Mouse (Mus musculus): ENCODE data around the gene Ncam1. TPM values are rescaled to one million over a fixed set of nuclear protein-coding genes. Genes with fewer than 3 reads are reported as not detected.

The Ncam1 gene
- total and polyA plus RNA-seq, 3 experiments: 4.1 to 5.4 (median 4.7) TPM

- TF ChIP-seq EP300 (IDR thresholded peaks at IDR 0.05; ENCODE audit: insufficient read depth, low read depth, low read length): no peak
- TF ChIP-seq POLR2A (IDR thresholded peaks at IDR 0.05; ENCODE audit: insufficient read depth, low read depth, low read length): no peak
- TF ChIP-seq CTCF (IDR thresholded peaks at IDR 0.05): no peak
- Histone ChIP-seq H3K4me3 (no peak overlapping the region), H3K79me2 (replicated peaks; ENCODE audit: control insufficient read depth, insufficient read depth, low read length) (no peaks in the 10 kb centered on the region), H3K27ac (no peak overlapping the region), H3K36me3 (ENCODE audit: control insufficient read depth, insufficient read depth, low read length) (no peaks in the 10 kb centered on the region), H3K27me3 (ENCODE audit: control insufficient read depth, insufficient read depth, low read length) (no peaks in the 10 kb centered on the region), H3K4me1 (ENCODE audit: control insufficient read depth, insufficient read depth, low read length) (no peaks in the 10 kb centered on the region), H3K9ac (ENCODE audit: low read depth, low read length) (no peak overlapping the region)
- DNase-seq: no peak
- intact Hi-C loops (cut with DNase I): no loop called here
- WGBS: 89% methylated on average over 3 of the region's 3 CpGs
Measured at GRCm38 (mm10) chr9:49654470-49654869, 144.3 kb downstream of the Ncam1 start.

GRCm38 (mm10) chr9:49653478-49654245, 145.1 kb downstream of the Ncam1 start:
- H3K9ac ChIP-seq (ENCODE audit: low read depth, low read length): no peak overlapping the region
- H3K4me3 ChIP-seq: no peak overlapping the region
- intact Hi-C loops (cut with DNase I): no loop called here
- H3K27me3 ChIP-seq (ENCODE audit: control insufficient read depth, insufficient read depth, low read length): no peaks in the 10 kb centered on the region
- no peaks in the 10 kb centered on the region for H3K36me3 ChIP-seq (ENCODE audit: control insufficient read depth, insufficient read depth, low read length)
- no peak overlapping the region for H3K27ac ChIP-seq
- TF ChIP-seq POLR2A (IDR thresholded peaks at IDR 0.05; ENCODE audit: insufficient read depth, low read depth, low read length) (no peak), CTCF (IDR thresholded peaks at IDR 0.05) (no peak), EP300 (IDR thresholded peaks at IDR 0.05; ENCODE audit: insufficient read depth, low read depth, low read length) (no peak)
- WGBS: 83% methylated on average over 9 of the region's 9 CpGs
- H3K79me2 ChIP-seq (replicated peaks; ENCODE audit: control insufficient read depth, insufficient read depth, low read length): no peaks in the 10 kb centered on the region
- DNase-seq: no peak
- no peaks in the 10 kb centered on the region for H3K4me1 ChIP-seq (ENCODE audit: control insufficient read depth, insufficient read depth, low read length)

- Histone ChIP-seq H3K27me3 (ENCODE audit: control insufficient read depth, insufficient read depth, low read length) (no peaks in the 10 kb centered on the region), H3K36me3 (ENCODE audit: control insufficient read depth, insufficient read depth, low read length) (no peaks in the 10 kb centered on the region), H3K79me2 (replicated peaks; ENCODE audit: control insufficient read depth, insufficient read depth, low read length) (no peaks in the 10 kb centered on the region), H3K27ac (no peak overlapping the region), H3K9ac (ENCODE audit: low read depth, low read length) (no peak overlapping the region), H3K4me3 (no peak overlapping the region), H3K4me1 (ENCODE audit: control insufficient read depth, insufficient read depth, low read length) (no peaks in the 10 kb centered on the region)
- DNase-seq: no peak
- intact Hi-C loops (cut with DNase I): no loop called here
- TF ChIP-seq POLR2A (IDR thresholded peaks at IDR 0.05; ENCODE audit: insufficient read depth, low read depth, low read length) (no peak), EP300 (IDR thresholded peaks at IDR 0.05; ENCODE audit: insufficient read depth, low read depth, low read length) (no peak), CTCF (IDR thresholded peaks at IDR 0.05) (no peak)
- WGBS: 93% methylated on average over 2 of the region's 2 CpGs
Measured at GRCm38 (mm10) chr9:49644296-49644695, 154.4 kb downstream of the Ncam1 start.

GRCm38 (mm10) chr9:49640764-49641163, 158.0 kb downstream of the Ncam1 start:
- intact Hi-C loops (cut with DNase I): no loop called here
- no peak overlapping the region for H3K4me3 ChIP-seq
- DNase-seq: no peak

GRCm38 (mm10) chr9:49640142-49640541, 158.6 kb downstream of the Ncam1 start:
- Histone ChIP-seq H3K4me3 (no peak overlapping the region), H3K9ac (ENCODE audit: low read depth, low read length) (no peak overlapping the region), H3K36me3 (ENCODE audit: control insufficient read depth, insufficient read depth, low read length) (no peaks in the 10 kb centered on the region), H3K4me1 (ENCODE audit: control insufficient read depth, insufficient read depth, low read length) (no peaks in the 10 kb centered on the region), H3K27me3 (ENCODE audit: control insufficient read depth, insufficient read depth, low read length) (no peaks in the 10 kb centered on the region), H3K79me2 (replicated peaks; ENCODE audit: control insufficient read depth, insufficient read depth, low read length) (no peaks in the 10 kb centered on the region), H3K27ac (no peak overlapping the region)
- DNase-seq: no peak
- intact Hi-C loops (cut with DNase I): no loop called here
- 84% methylated on average over 8 of the region's 8 CpGs for WGBS
- TF ChIP-seq CTCF (IDR thresholded peaks at IDR 0.05) (no peak), EP300 (IDR thresholded peaks at IDR 0.05; ENCODE audit: insufficient read depth, low read depth, low read length) (no peak), POLR2A (IDR thresholded peaks at IDR 0.05; ENCODE audit: insufficient read depth, low read depth, low read length) (no peak)

More at GRCm38 (mm10) chr9:49640764-49641163, 158.0 kb downstream of the Ncam1 start:
- no peaks in the 10 kb centered on the region for H3K4me1 ChIP-seq (ENCODE audit: control insufficient read depth, insufficient read depth, low read length)
- H3K27ac ChIP-seq: no peak overlapping the region
- no peaks in the 10 kb centered on the region for H3K36me3 ChIP-seq (ENCODE audit: control insufficient read depth, insufficient read depth, low read length)
- no peaks in the 10 kb centered on the region for H3K27me3 ChIP-seq (ENCODE audit: control insufficient read depth, insufficient read depth, low read length)
- no peak for TF ChIP-seq POLR2A (IDR thresholded peaks at IDR 0.05; ENCODE audit: insufficient read depth, low read depth, low read length)
- no peak for TF ChIP-seq EP300 (IDR thresholded peaks at IDR 0.05; ENCODE audit: insufficient read depth, low read depth, low read length)
- no peak for TF ChIP-seq CTCF (IDR thresholded peaks at IDR 0.05)
- no peaks in the 10 kb centered on the region for H3K79me2 ChIP-seq (replicated peaks; ENCODE audit: control insufficient read depth, insufficient read depth, low read length)
- 92% methylated on average over 3 of the region's 3 CpGs for WGBS
- H3K9ac ChIP-seq (ENCODE audit: low read depth, low read length): no peak overlapping the region

- no peak overlapping the region for H3K27ac ChIP-seq
- intact Hi-C loops (cut with DNase I): no loop called here
- no peak overlapping the region for H3K4me3 ChIP-seq
- TF ChIP-seq POLR2A (IDR thresholded peaks at IDR 0.05; ENCODE audit: insufficient read depth, low read depth, low read length): no peak
- H3K4me1 ChIP-seq (ENCODE audit: control insufficient read depth, insufficient read depth, low read length): no peaks in the 10 kb centered on the region; the same call in 1 of the 2 replicates
- no peaks in the 10 kb centered on the region for H3K36me3 ChIP-seq (ENCODE audit: control insufficient read depth, insufficient read depth, low read length)
- no peaks in the 10 kb centered on the region for H3K27me3 ChIP-seq (ENCODE audit: control insufficient read depth, insufficient read depth, low read length)
- H3K9ac ChIP-seq (ENCODE audit: low read depth, low read length): no peak overlapping the region
- H3K79me2 ChIP-seq (replicated peaks; ENCODE audit: control insufficient read depth, insufficient read depth, low read length): no peaks in the 10 kb centered on the region
- no peak for DNase-seq
Measured at GRCm38 (mm10) chr9:49637955-49638354, 160.8 kb downstream of the Ncam1 start.

Measured in heart, adult 2 months (tissue).